Mouse (Mus musculus) brain, embryonic 14.5 days (tissue): ENCODE measurements at regions not wholly inside any gene's neighbourhood (a gene's known extent, or its start where the extent isn't known, plus 50 kb on each side); places are given as distances from the start of the nearest gene placed in this dataset.

Source experiments
- CTCF ChIP-seq: fragments of 200-500 bp; IDR thresholded peaks from 2 replicates; pipeline ENCODE4 v1.5.1; 2012; ENCODE audit warnings: inconsistent platforms, mild to moderate bottlenecking, moderate library complexity, borderline replicate concordance; ENCODE audit not compliant: insufficient read depth, insufficient read length; ENCODE audit errors: extremely low read depth
- POLR2A ChIP-seq: fragments of 200-500 bp; IDR thresholded peaks from 2 replicates; pipeline ENCODE4 v1.6.1; 2012; ENCODE audit warnings: mild to moderate bottlenecking, inconsistent platforms, borderline replicate concordance; ENCODE audit not compliant: poor library complexity, insufficient read depth, insufficient read length, severe bottlenecking; ENCODE audit errors: extremely low read depth

DNA sequence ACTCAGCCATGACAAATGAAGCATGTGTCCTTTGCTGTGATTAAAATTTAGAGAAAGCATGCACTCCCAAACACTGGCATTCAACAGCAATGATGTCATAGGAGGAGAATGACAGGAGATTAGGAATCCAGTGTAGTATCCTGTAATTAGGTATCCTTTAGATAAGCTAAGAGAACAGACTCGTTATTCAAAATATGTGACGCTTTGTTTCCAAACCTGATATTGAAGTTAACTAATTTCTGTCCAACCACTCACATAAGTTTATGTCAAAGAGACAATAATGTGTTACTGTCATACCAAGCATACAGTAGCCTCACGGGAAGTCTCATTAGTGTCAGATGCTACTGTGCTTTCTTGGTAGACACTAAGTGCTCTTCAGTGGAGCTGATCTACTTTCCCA is 383.1 kb upstream of the Tenm4 start:
- TF ChIP-seq CTCF (no peak), POLR2A (no peak)
